Mouse (Mus musculus) leukemia stem cell, adult 10-12 weeks (primary cell): ENCODE data around the gene Slc41a1. TPM values are rescaled to one million over a fixed set of nuclear protein-coding genes. Genes with fewer than 3 reads are reported as not detected.

Experiments
- polyA plus RNA-seq: library from polyadenylated mRNA; stranded (reverse); fragments of >175 nt; gene quantifications from 2 replicates; pipeline ENCODE4 v1.2.3, GENCODE M21; 2012; ENCODE audit warnings: low replicate concordance

Slc41a1 gene
- polyA plus RNA-seq: 3.9 and 14.9 TPM in 2 replicates

DNA sequence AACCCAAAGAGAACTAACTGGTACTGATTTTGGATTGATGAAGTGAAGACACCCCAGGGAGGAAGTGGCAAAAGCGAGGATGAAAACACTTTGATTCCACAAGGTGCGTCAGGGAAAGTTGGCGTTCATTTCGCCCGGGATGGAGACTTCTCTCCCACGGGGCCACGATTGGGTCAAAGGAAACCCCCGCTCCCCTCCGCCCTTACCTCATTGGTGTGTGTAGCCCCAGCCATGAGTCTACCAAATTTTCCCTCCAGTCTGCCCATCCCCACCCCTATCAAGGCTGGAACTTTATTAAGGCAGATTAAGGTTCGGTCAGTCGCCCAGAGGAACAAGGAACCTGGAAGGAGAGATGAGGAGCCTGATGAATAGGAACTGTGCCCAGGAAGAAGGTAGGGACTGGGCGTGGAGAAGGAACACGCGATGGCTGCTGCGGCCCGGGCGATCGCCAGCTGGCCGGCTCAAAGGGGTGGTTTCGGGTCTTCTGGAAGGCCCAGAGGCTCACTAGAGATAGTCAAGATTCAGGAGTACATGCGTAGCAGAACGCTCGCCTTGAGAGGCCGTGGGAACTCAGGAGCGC is at the start of gene Slc41a1:
Gene Slc41a1, plus strand, starts transcription at position 287 of the 580 bp plus-strand sequence.

DNA sequence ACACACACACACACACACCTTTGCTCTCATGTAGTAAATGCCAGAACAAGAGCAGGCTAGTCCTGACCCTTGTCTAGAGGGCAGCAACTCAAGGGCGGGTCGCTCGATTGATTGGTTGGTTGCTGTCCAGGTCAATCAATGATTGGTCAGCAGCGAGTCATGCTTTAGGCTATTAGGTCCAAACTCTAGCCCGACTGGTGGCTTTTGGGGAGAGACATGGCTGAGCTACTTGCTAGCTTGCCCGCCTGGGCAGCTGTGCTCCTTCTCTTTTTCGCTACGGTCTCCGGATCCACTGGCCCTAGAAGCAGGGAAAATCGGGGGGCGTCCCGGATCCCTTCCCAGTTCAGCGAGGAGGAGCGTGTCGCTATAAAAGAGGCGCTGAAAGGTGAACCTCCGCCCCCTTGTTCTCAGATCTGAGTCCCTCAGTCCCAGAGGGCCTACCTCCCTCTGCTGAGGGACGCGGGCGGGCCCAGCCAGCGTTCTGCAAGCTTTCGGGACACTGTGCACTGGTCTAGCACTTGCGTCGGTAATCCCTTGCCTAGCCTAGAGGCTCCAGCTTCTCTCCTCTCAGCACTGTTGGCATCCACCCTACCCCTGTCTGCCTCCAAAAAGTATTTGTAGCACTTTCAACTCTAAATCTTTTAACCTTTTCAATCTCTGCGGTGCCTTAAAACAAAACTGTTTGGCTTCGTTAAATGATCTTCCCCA is 29.9 kb upstream of the Slc41a1 start, which contains the start of gene Pm20d1:
Gene Pm20d1, plus strand, starts transcription at position 180 of the 708 bp plus-strand sequence.

DNA sequence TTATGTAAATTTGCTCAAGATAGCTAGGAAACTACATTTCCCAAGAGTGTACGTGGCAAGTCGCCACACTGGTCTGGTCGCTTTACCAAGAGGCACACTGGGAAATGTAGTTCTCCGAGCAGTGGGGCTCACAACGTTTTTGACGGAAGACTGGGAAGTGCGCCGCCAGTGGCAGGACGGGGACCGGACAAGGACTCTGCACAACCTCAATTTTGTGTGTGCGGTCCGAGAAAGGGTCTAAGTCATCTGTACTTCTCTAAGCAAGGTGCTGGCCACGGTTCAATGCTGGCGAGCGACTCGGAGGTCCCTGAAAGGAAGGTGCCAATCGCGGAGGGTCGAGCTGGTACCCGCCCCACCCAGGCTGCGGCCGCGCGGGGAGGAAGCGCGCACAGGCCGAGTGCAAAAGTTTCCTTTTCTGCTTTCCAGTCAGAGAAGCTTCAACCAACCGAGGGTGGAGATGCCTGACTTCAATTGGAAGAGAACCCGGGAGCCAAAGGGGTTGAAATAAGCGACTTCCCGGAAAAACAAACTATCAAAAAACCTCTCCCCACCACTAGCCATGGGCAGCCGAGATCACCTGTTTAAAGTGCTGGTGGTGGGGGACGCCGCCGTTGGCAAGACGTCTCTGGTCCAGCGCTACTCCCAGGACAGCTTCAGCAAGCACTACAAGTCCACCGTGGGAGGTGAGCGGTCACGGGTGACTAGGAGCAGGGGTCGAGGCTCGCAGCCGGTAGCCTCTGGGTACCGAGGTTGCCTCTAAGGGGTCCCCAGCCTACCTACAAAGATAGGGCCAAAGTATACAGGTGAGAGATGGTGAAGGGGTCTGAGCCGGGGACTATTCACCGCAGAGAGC is 40.0 kb downstream of the Slc41a1 start, which contains the start of gene Rab29:
Gene Rab29, plus strand, starts transcription at position 132 of the 853 bp plus-strand sequence.

Other genes with a start within 250 kb of the Slc41a1 start
- not detected in 2 replicates for gene Avpr1b, start 228.3 kb upstream of the Slc41a1 start, polyA plus RNA-seq
- 68.5 and 139 TPM in 2 replicates for gene Ctse, start 189.2 kb upstream of the Slc41a1 start, polyA plus RNA-seq
- gene Rab7b, start 138.8 kb upstream of the Slc41a1 start, polyA plus RNA-seq: 0.21 and 0.54 TPM in 2 replicates
- gene Slc26a9, start 83.5 kb upstream of the Slc41a1 start, polyA plus RNA-seq: not detected in 2 replicates
- gene Pm20d1, start 30.1 kb upstream of the Slc41a1 start, polyA plus RNA-seq: 0.06 and 0.16 TPM in 2 replicates
- gene Rab29, start 39.7 kb downstream of the Slc41a1 start, polyA plus RNA-seq: 1.6 and 6.1 TPM in 2 replicates
- gene Nucks1, start 83.0 kb downstream of the Slc41a1 start, polyA plus RNA-seq: 8.3 and 8.5 TPM in 2 replicates
- 2.2 and 7.9 TPM in 2 replicates for gene Slc45a3, start 135.5 kb downstream of the Slc41a1 start, polyA plus RNA-seq
- 4.5 and 10.2 TPM in 2 replicates for gene Elk4, start 180.1 kb downstream of the Slc41a1 start, polyA plus RNA-seq
- 0.07 and 0.21 TPM in 2 replicates for gene Mfsd4a, start 240.6 kb downstream of the Slc41a1 start, polyA plus RNA-seq